Mouse (Mus musculus): ENCODE data around the gene Cyp17a1.

GRCm38 (mm10) chr19:46710614-46711013 is 37.6 kb upstream of the Cyp17a1 start:
- no peak for TF ChIP-seq EP300 (IDR thresholded peaks at IDR 0.05; ENCODE audit: low read depth)
- no peak for TF ChIP-seq CTCF (IDR thresholded peaks at IDR 0.05; ENCODE audit: low read depth)

All from liver, postnatal 0 days (tissue).